Mouse (Mus musculus) CH12.LX (cell line): Measurements from ENCODE around the gene Vmn1r34. TPM values are rescaled to one million over a fixed set of nuclear protein-coding genes. Genes with fewer than 3 reads are reported as not detected.
"Not testable (repeated sequence)": the region's sequence is repeated elsewhere in the genome, so short reads cannot be mapped to it uniquely, and the experiment has no call there.

Experiments
- DNase-seq: peaks from one replicate; pipeline ENCODE4 v3.0.0-alpha.2; 2013; ENCODE audit errors: extremely low read depth
- H3K27ac ChIP-seq: 2 replicates; pipeline ENCODE4 v1.5.1; 2012; ENCODE audit warnings: low read depth, mild to moderate bottlenecking, control low read depth, moderate library complexity; ENCODE audit not compliant: insufficient read depth
- H3K27me3 ChIP-seq: replicated peaks from 2 replicates; pipeline ENCODE3; 2012; ENCODE audit warnings: inconsistent platforms
- H3K36me3 ChIP-seq, 2 experiments: replicated peaks in 1 of 2; 2 replicates each; pipeline versions ENCODE3 to v1.6.1; 2012; ENCODE audit warnings: inconsistent platforms in 1 of 2, low read length in 1 of 2, mild to moderate bottlenecking in 1 of 2, mixed read lengths in 1 of 2, moderate library complexity in 1 of 2; ENCODE audit not compliant: control insufficient read depth in 1 of 2, insufficient read depth in 1 of 2
- H3K4me1 ChIP-seq, 2 experiments: 2 replicates each; pipeline ENCODE4 v1.6.1; 2012; ENCODE audit warnings: inconsistent platforms in 1 of 2, moderate library complexity in 1 of 2; ENCODE audit not compliant: insufficient read depth in 2 of 2, control insufficient read depth in 1 of 2
- H3K4me2 ChIP-seq: 2 replicates; pipeline ENCODE4 v1.6.1; 2012; ENCODE audit warnings: low read depth, mild to moderate bottlenecking, control low read depth; ENCODE audit not compliant: poor library complexity, insufficient read depth, severe bottlenecking
- H3K4me3 ChIP-seq, 3 experiments: fragments of 150-350 bp in 1 of 3; sonication (generic) in 1 of 3; replicated peaks in 1 of 3; 2 replicates each; pipeline versions ENCODE3 to v1.5.1; 2011 to 2012; ENCODE audit warnings: low read depth in 2 of 3, low read length in 2 of 3, mild to moderate bottlenecking in 2 of 3, moderate library complexity in 2 of 3, control low read depth in 1 of 3, improper control_type of control experiment in 1 of 3, inconsistent platforms in 1 of 3, mixed read lengths in 1 of 3; ENCODE audit not compliant: poor library complexity in 1 of 3
- H3K79me2 ChIP-seq: replicated peaks from 2 replicates; pipeline ENCODE4 v1.6.1; 2012; ENCODE audit warnings: mild to moderate bottlenecking, moderate library complexity; ENCODE audit not compliant: control insufficient read depth, poor library complexity, insufficient read depth, severe bottlenecking; ENCODE audit errors: extremely low read depth
- H3K9ac ChIP-seq: 2 replicates; pipeline ENCODE4 v1.6.1; 2012; ENCODE audit warnings: low read depth, mild to moderate bottlenecking, control low read depth, moderate library complexity; ENCODE audit not compliant: insufficient read depth
- H3K9me3 ChIP-seq: replicated peaks from 2 replicates; pipeline ENCODE3; 2012; ENCODE audit warnings: low read length, inconsistent platforms, mixed read lengths
- CTCF ChIP-seq, 2 experiments: IDR thresholded peaks in 1 of 2; conservative IDR thresholded peaks in 1 of 2; 2 replicates each; pipeline ENCODE4 v1.5.1; 2011 to 2012; ENCODE audit warnings: low read depth in 2 of 2, low read length in 2 of 2, improper control_type of control experiment in 1 of 2, inconsistent platforms in 1 of 2, mild to moderate bottlenecking in 1 of 2, moderate library complexity in 1 of 2
- E2F4 ChIP-seq: IDR thresholded peaks from 2 replicates; pipeline ENCODE4 v1.6.1; 2011; ENCODE audit warnings: low read depth, low read length, improper control_type of control experiment; ENCODE audit not compliant: insufficient replicate concordance
- ELF1 ChIP-seq: IDR thresholded peaks from 2 replicates; pipeline ENCODE4 v1.6.1; 2014; ENCODE audit warnings: low read depth, mild to moderate bottlenecking, inconsistent platforms, low read length, improper control_type of control experiment
- ETS1 ChIP-seq: conservative IDR thresholded peaks from 2 replicates; pipeline ENCODE4 v1.6.1; 2012; ENCODE audit warnings: low read depth, mild to moderate bottlenecking, inconsistent platforms, low read length, improper control_type of control experiment, moderate library complexity
- IRF4 ChIP-seq: IDR thresholded peaks from 2 replicates; pipeline ENCODE4 v1.6.1; 2014; ENCODE audit warnings: low read depth, mild to moderate bottlenecking, inconsistent platforms, low read length, improper control_type of control experiment
- NELFE ChIP-seq: IDR thresholded peaks from 2 replicates; pipeline ENCODE4 v1.6.1; 2011; ENCODE audit warnings: low read depth, low read length, improper control_type of control experiment
- NRF1 ChIP-seq: IDR thresholded peaks from 2 replicates; pipeline ENCODE4 v1.6.1; 2014; ENCODE audit warnings: low read depth, mild to moderate bottlenecking, inconsistent platforms, low read length, improper control_type of control experiment, moderate library complexity
- RCOR1 ChIP-seq: conservative IDR thresholded peaks from 2 replicates; pipeline ENCODE4 v1.6.1; 2012; ENCODE audit warnings: low read depth, mild to moderate bottlenecking, inconsistent platforms, low read length, improper control_type of control experiment
- SIN3A ChIP-seq: IDR thresholded peaks from 2 replicates; pipeline ENCODE4 v1.6.1; 2012; ENCODE audit warnings: low read length, improper control_type of control experiment, inconsistent platforms
- SMC3 ChIP-seq: IDR thresholded peaks from 2 replicates; pipeline ENCODE4 v1.6.1; 2011; ENCODE audit warnings: low read depth, low read length, improper control_type of control experiment
- USF1 ChIP-seq: IDR thresholded peaks from 2 replicates; pipeline ENCODE4 v1.6.1; 2014; ENCODE audit warnings: low read depth, mild to moderate bottlenecking, inconsistent platforms, low read length, improper control_type of control experiment
- USF2 ChIP-seq: conservative IDR thresholded peaks from 2 replicates; pipeline ENCODE4 v1.6.1; 2011; ENCODE audit warnings: low read depth, low read length, improper control_type of control experiment
- dilution Hi-C: fragments of 300-500 bp; cut with MboI; formaldehyde crosslinking; loops from 2 replicates; pipeline ENCODE4 v1.14.3; 2020; ENCODE audit warnings: low sequenced_read_pairs; ENCODE audit not compliant: extremely low pct_unique_long_range_greater_than_20kb, extremely low pct_ligation_motif_present
- in situ Hi-C: fragments of 300-500 bp; cut with MboI; formaldehyde crosslinking; loops from 3 replicates; pipeline ENCODE4 v1.14.3; 2019; ENCODE audit warnings: low sequenced_read_pairs, low pct_ligation_motif_present, low pct_unique_long_range_greater_than_20kb, mixed read lengths
- polyA plus RNA-seq: library from polyadenylated mRNA; unstranded; fragments of >175 nt; gene quantifications from 2 replicates; pipeline ENCODE4 v1.2.1, GENCODE M21; 2012; ENCODE audit warnings: low read depth; ENCODE audit not compliant: insufficient read length
- total RNA-seq, 2 experiments: library from RNA; depleted of rRNA; stranded (reverse); fragments of 300-350 nt in 1 of 2; fragments of >200 nt in 1 of 2; gene quantifications; 2 replicates each; pipeline ENCODE4 v1.2.3; 2012 to 2014

The Vmn1r34 gene
- total RNA-seq (2012; rRNA removed) (not detected in 2 replicates), total RNA-seq (2014; rRNA removed) (not detected in 2 replicates), polyA plus RNA-seq (not detected in 2 replicates)

- Histone ChIP-seq H3K9ac (no peak within 1 kb of the TSS), H3K4me2 (no peak within 1 kb of the TSS), H3K79me2 (no peaks in the 10 kb centered on the region)
- DNase-seq = no peak
- no peak for TF ChIP-seq USF2
- no peak for TF ChIP-seq IRF4
- no peak for TF ChIP-seq ELF1
- TF ChIP-seq SMC3 = no peak
- no peak for TF ChIP-seq RCOR1
- no peak for TF ChIP-seq NELFE
- no peak for TF ChIP-seq USF1
- TF ChIP-seq SIN3A = no peak
- TF ChIP-seq, all 38 proteins: peak for 0
- H3K9me3 ChIP-seq = no peaks in the 10 kb centered on the region
- in situ Hi-C loops (no loop called here), dilution Hi-C loops (no loop called here)
- no peaks in the 10 kb centered on the region for H3K27me3 ChIP-seq
- no peak within 1 kb of the TSS for H3K4me3 ChIP-seq
- H3K4me1 ChIP-seq = no peaks in the 10 kb centered on the region
- no peaks in the 10 kb centered on the region for H3K36me3 ChIP-seq
- H3K27ac ChIP-seq = no peak within 1 kb of the TSS
Observed at GRCm38 (mm10) chr6:66643779-66644178, at the start of gene Vmn1r34. Gene Vmn1r34 (minus strand): TSS chr6:66643879.

GRCm38 (mm10) chr6:66685806-66686205 is 42.1 kb upstream of the Vmn1r34 start, which contains the start of gene Vmn1r35:
Gene Vmn1r35 (minus strand): TSS chr6:66685906.
- H3K9me3 ChIP-seq = no peaks in the 10 kb centered on the region
- no peak for DNase-seq
- no peak within 1 kb of the TSS for H3K4me3 ChIP-seq
- H3K27ac ChIP-seq = no peak within 1 kb of the TSS
- no peak within 1 kb of the TSS for H3K9ac ChIP-seq
- H3K4me2 ChIP-seq = no peak within 1 kb of the TSS
- dilution Hi-C loops (no loop called here), in situ Hi-C loops (no loop called here)
- H3K27me3 ChIP-seq = no peaks in the 10 kb centered on the region
- H3K79me2 ChIP-seq = no peaks in the 10 kb centered on the region
- H3K4me1 ChIP-seq = no peaks in the 10 kb centered on the region
- no peak for TF ChIP-seq E2F4
- TF ChIP-seq NRF1 = no peak
- TF ChIP-seq ETS1 = no peak
- no peak for TF ChIP-seq CTCF (conservative IDR thresholded peaks at IDR 0.05 in 1 of 2, IDR thresholded peaks at IDR 0.05 in 1 of 2; ENCODE audit: low read depth in 2 of 2, low read length in 2 of 2)
- H3K36me3 ChIP-seq = no peaks in the 10 kb centered on the region

GRCm38 (mm10) chr6:66618182-66618581 is 25.5 kb downstream of the Vmn1r34 start, which contains the start of gene Vmn1r33:
Gene Vmn1r33 (minus strand): TSS chr6:66618282.
- dilution Hi-C loops, H3K4me2 ChIP-seq, H3K27me3 ChIP-seq, in situ Hi-C loops, H3K9ac ChIP-seq, H3K9me3 ChIP-seq, DNase-seq, H3K79me2 ChIP-seq, H3K4me3 ChIP-seq, H3K27ac ChIP-seq, H3K4me1 ChIP-seq, H3K36me3 ChIP-seq: not testable (repeated sequence)
